Mouse (Mus musculus) mouse embryonic stem cell (cell line): ENCODE measurements around the gene Mrm1.
"Not testable (repeated sequence)": the region's sequence is repeated elsewhere in the genome, so short reads cannot be mapped to it uniquely, and the experiment has no call there.

Experiments
- in situ Hi-C, 2 experiments: fragments of 300-500 bp; cut with MboI; formaldehyde crosslinking; loops; 1 replicate in 1 of 2; 3 replicates in 1 of 2; pipeline ENCODE4 v1.14.3; 2019 to 2020; ENCODE audit warnings: low sequenced_read_pairs in 2 of 2, low pct_unique_long_range_greater_than_20kb in 1 of 2, mixed read lengths in 1 of 2; ENCODE audit not compliant: unreplicated experiment in 1 of 2

Mrm1 gene

GRCm38 (mm10) chr11:84818961-84819692 lies at the start of gene Mrm1:
Gene Mrm1 (minus strand): TSS chr11:84819515.
- in situ Hi-C loops: no loop called here

GRCm38 (mm10) chr11:84868786-84869259 lies 49.5 kb upstream of the Mrm1 start:
- in situ Hi-C loops: no loop called here

- in situ Hi-C loops: no loop called here
Measured at GRCm38 (mm10) chr11:84867586-84867985, 48.3 kb upstream of the Mrm1 start.

GRCm38 (mm10) chr11:84865268-84865667 lies 46.0 kb upstream of the Mrm1 start:
- in situ Hi-C loops: no loop called here

- in situ Hi-C loops: no loop called here
Measured at GRCm38 (mm10) chr11:84855285-84855684, 36.0 kb upstream of the Mrm1 start.

- in situ Hi-C loops: no loop called here
Measured at GRCm38 (mm10) chr11:84847475-84848090, 28.3 kb upstream of the Mrm1 start.

- in situ Hi-C loops: no loop called here
Measured at GRCm38 (mm10) chr11:84846741-84847474, 27.6 kb upstream of the Mrm1 start.

- in situ Hi-C loops: no loop called here
Measured at GRCm38 (mm10) chr11:84839330-84839729, 20.0 kb upstream of the Mrm1 start.

GRCm38 (mm10) chr11:84829495-84829894 lies 10.2 kb upstream of the Mrm1 start:
- in situ Hi-C loops: not testable (repeated sequence)

GRCm38 (mm10) chr11:84828516-84829399 lies 9.4 kb upstream of the Mrm1 start, which contains the start of gene Dhrs11:
Gene Dhrs11 (minus strand): TSS chr11:84828994.
- in situ Hi-C loops: no loop called here

GRCm38 (mm10) chr11:84827901-84828503 lies 8.7 kb upstream of the Mrm1 start:
- in situ Hi-C loops: no loop called here

GRCm38 (mm10) chr11:84827492-84827891 lies 8.2 kb upstream of the Mrm1 start:
- in situ Hi-C loops: no loop called here

GRCm38 (mm10) chr11:84826185-84826584 lies 6.9 kb upstream of the Mrm1 start:
- in situ Hi-C loops: no loop called here

- in situ Hi-C loops: no loop called here
Measured at GRCm38 (mm10) chr11:84825261-84825807, 6.0 kb upstream of the Mrm1 start.

- in situ Hi-C loops: no loop called here
Measured at GRCm38 (mm10) chr11:84823484-84823897, 4.2 kb upstream of the Mrm1 start.

- in situ Hi-C loops: no loop called here
Measured at GRCm38 (mm10) chr11:84822487-84822886, 3.2 kb upstream of the Mrm1 start.

GRCm38 (mm10) chr11:84821131-84821770 lies 1.9 kb upstream of the Mrm1 start:
- in situ Hi-C loops: no loop called here
